Mouse (Mus musculus): ENCODE measurements around the gene Slc5a5. TPM values are rescaled to one million over a fixed set of nuclear protein-coding genes. Genes with fewer than 3 reads are reported as not detected.
A peak's percentile ranks its signal among the peaks of the same experiment; 100 is the strongest.
"Not testable (repeated sequence)": the region's sequence is repeated elsewhere in the genome, so short reads cannot be mapped to it uniquely, and the experiment has no call there.

Slc5a5 gene
- polyA plus RNA-seq, 1 experiment = 0.55 TPM

GRCm38 (mm10) chr8:70904532-70904931 is 12.0 kb upstream of the Slc5a5 start:
- 14% methylated on average over 4 of the region's 4 CpGs for WGBS
- DNase-seq (ENCODE audit: low read depth, low spot score) = no peak

- no peak for DNase-seq (ENCODE audit: low read depth, low spot score)
Observed at GRCm38 (mm10) chr8:70903582-70903981, 11.0 kb upstream of the Slc5a5 start.

- no peak for DNase-seq (ENCODE audit: low read depth, low spot score)
- 54% methylated on average over 4 of the region's 4 CpGs for WGBS
Observed at GRCm38 (mm10) chr8:70903112-70903511, 10.6 kb upstream of the Slc5a5 start.

GRCm38 (mm10) chr8:70902211-70902610 is 9.7 kb upstream of the Slc5a5 start:
- WGBS = 31% methylated on average over 5 of the region's 5 CpGs
- DNase-seq (ENCODE audit: low read depth, low spot score) = no peak

- 84% methylated on average over 2 of the region's 2 CpGs for WGBS
- DNase-seq (ENCODE audit: low read depth, low spot score) = no peak
Observed at GRCm38 (mm10) chr8:70900872-70901387, 8.4 kb upstream of the Slc5a5 start.

- 89% methylated on average over 2 of the region's 2 CpGs for WGBS
- DNase-seq (ENCODE audit: low read depth, low spot score) = no peak
Observed at GRCm38 (mm10) chr8:70899226-70899625, 6.7 kb upstream of the Slc5a5 start.

GRCm38 (mm10) chr8:70898661-70899198 is 6.2 kb upstream of the Slc5a5 start:
- no peak for DNase-seq (ENCODE audit: low read depth, low spot score)
- 52% methylated on average over 2 of the region's 2 CpGs for WGBS

- DNase-seq (ENCODE audit: low read depth, low spot score) = peak; percentile 50
- WGBS = under 1% methylated on average over 20 of the region's 20 CpGs
Observed at GRCm38 (mm10) chr8:70897681-70898413, 5.3 kb upstream of the Slc5a5 start.

- under 1% methylated on average over 60 of the region's 60 CpGs for WGBS
- DNase-seq (ENCODE audit: low read depth, low spot score) = peak; percentile 98
Observed at GRCm38 (mm10) chr8:70897021-70897680, 4.6 kb upstream of the Slc5a5 start, which contains the start of gene Rpl18a. Gene Rpl18a (minus strand): TSS chr8:70897412.

GRCm38 (mm10) chr8:70896316-70897020 is 3.9 kb upstream of the Slc5a5 start:
- 2% methylated on average over 25 of the region's 25 CpGs for WGBS
- no peak for DNase-seq (ENCODE audit: low read depth, low spot score)

- DNase-seq (ENCODE audit: low read depth, low spot score) = not testable (repeated sequence)
- 69% methylated on average over 24 of the region's 24 CpGs for WGBS
Observed at GRCm38 (mm10) chr8:70895571-70896259, 3.2 kb upstream of the Slc5a5 start.

- 90% methylated on average over 8 of the region's 8 CpGs for WGBS
- DNase-seq (ENCODE audit: low read depth, low spot score) = no peak
Observed at GRCm38 (mm10) chr8:70894771-70895545, 2.4 kb upstream of the Slc5a5 start.

GRCm38 (mm10) chr8:70894385-70894720 is 1.8 kb upstream of the Slc5a5 start:
- DNase-seq (ENCODE audit: low read depth, low spot score) = no peak
- WGBS = 72% methylated on average over 2 of the region's 2 CpGs

- DNase-seq (ENCODE audit: low read depth, low spot score) = no peak
- WGBS = 41% methylated on average over 12 of the region's 12 CpGs
Observed at GRCm38 (mm10) chr8:70893656-70894384, 1.3 kb upstream of the Slc5a5 start.

- WGBS = 46% methylated on average over 20 of the region's 20 CpGs
- DNase-seq (ENCODE audit: low read depth, low spot score) = no peak
Observed at GRCm38 (mm10) chr8:70892896-70893655, 519 bp upstream of the Slc5a5 start.

GRCm38 (mm10) chr8:70891356-70891755 is 1.2 kb downstream of the Slc5a5 start:
- DNase-seq (ENCODE audit: low read depth, low spot score) = peak; percentile 87
- WGBS = 11% methylated on average over 21 of the region's 21 CpGs

- 84% methylated on average over 5 of the region's 5 CpGs for WGBS
- no peak for DNase-seq (ENCODE audit: low read depth, low spot score)
Observed at GRCm38 (mm10) chr8:70890656-70891055, 1.9 kb downstream of the Slc5a5 start.

GRCm38 (mm10) chr8:70887669-70888068 is 4.9 kb downstream of the Slc5a5 start:
- 8% methylated on average over 18 of the region's 18 CpGs for WGBS
- no peak for DNase-seq (ENCODE audit: low read depth, low spot score)

All from large intestine, adult 2 months (tissue).